Mouse (Mus musculus) liver, embryonic 14.5 days (tissue): ENCODE measurements around the gene Pan3.

Experiments
- CTCF ChIP-seq: IDR thresholded peaks from 2 replicates; pipeline ENCODE4 v1.5.1; 2016; ENCODE audit warnings: antibody characterized with exemption, low read depth, control low read depth
- EP300 ChIP-seq: IDR thresholded peaks from 2 replicates; pipeline ENCODE4 v1.6.1; 2016; ENCODE audit warnings: antibody characterized with exemption, low read depth

DNA sequence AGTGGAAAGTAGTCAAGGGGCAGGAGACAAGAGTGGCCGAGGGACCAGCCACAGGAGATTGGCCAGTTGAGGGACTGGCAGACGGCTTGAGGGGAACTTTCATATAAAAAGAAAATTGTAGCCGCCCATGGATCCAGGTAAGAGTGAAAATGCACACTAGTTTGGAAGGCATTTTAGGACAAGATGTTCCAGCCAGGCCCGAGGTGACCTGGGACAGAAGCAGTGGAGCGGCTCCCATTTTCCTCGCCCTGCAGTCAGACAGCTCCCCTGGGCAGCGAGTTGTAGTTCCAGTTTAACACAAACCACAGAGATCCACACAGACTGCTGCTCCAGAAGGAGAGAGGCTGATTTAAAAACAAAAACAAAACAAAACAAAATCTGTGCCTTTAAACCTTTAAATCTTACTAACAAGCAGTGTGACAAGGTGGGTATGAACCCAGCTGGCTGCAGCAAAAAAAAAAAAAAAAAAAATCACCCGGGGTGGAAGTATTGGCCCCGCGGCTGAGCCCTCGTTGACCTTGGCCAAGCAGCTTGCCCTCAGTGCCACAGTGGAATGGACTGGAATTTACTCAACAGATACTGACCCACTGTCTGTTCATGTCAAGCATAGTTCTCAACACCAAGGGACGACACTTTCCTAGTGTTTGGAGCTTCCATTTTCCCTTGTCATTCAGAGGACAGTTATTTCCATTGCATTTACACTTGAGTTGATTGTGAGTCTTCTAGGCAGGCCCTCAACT lies 119.2 kb downstream of the Pan3 start:
- TF ChIP-seq CTCF (no peak), EP300 (no peak)
